Mouse (Mus musculus) frontal cortex, postnatal 36 days (tissue): Measurements from ENCODE around the gene Abcd3.

Source experiments
- DNase-seq, 2 experiments: peaks; one replicate each; pipeline ENCODE4 v3.0.0; 2022; ENCODE audit warnings: low spot score in 2 of 2

Abcd3 gene

DNA sequence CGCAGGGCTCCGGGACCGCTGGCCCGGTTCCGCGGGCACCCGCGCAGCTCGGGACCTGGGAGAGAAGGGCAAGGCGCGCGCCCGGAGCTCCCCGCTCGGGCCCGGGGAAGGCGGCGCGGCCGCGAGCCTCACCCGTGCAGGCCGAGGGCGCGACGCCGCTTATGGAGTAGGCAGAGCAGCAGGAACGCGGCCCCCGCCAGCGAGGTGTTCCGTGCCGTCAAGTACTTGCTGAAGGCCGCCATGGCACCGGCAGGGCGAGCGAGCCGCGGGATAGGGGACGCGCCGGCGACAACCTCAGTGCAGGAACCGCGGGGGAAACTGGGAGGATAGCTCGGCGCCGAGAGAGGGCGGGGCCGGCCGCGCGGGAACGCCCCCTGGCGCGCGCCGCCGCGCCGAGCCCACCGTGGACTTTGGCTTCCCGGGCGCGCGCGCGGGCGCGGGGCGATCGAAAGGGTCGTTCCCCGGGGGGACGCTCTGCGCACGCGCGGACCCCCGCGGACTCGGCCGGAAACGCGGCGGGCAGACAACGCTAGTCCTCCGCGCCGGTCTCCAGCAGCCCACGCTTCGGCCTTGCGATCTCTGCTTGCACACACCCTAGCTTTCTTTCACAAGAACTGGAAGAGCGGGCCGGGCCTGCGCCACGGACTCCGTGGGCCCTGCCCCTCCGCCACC, at the start of gene Abcd3:
Gene Abcd3 (minus strand): TSS at position 426 of the 672 bp plus-strand sequence.
- peak; percentile 84 to 85 for DNase-seq

DNA sequence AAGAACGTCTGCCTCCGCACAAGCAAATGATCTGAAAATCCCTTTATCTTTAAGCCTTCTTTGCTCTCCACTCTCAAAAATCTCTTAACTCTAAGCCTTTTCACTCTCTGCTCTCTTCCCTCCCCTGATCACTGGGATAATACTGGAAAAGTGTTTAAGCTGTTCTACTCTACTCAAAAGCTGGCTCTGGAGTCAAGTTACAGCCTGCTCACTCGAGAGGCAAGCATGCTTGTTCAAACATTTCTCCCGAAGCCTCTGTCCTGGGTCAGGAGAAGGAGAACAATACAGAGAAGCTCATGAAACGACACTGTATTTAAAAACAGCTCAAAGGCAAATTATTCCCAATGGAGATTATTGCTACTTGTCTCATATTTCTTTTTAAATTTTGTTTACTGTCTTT, 44.0 kb upstream of the Abcd3 start:
- DNase-seq: no peak

DNA sequence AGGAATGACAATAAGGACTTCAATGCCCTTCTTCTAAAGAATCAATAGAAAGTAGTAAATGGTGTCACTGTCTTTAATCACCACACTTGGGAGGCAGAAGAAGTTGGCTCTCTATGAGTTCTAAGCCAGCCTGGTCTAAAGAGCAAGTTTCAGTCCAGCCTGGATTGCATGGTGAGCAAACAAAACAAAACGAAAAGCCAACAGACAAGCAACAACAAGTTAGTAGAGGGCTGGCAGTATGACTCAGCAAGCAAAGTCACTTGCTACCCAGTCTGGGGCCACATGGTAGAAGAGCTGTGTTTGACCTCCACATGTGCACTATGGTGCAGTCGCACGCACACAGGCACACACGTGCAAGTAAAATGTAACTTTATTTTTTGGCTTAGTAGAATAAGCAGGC, 41.0 kb upstream of the Abcd3 start:
- no peak for DNase-seq

DNA sequence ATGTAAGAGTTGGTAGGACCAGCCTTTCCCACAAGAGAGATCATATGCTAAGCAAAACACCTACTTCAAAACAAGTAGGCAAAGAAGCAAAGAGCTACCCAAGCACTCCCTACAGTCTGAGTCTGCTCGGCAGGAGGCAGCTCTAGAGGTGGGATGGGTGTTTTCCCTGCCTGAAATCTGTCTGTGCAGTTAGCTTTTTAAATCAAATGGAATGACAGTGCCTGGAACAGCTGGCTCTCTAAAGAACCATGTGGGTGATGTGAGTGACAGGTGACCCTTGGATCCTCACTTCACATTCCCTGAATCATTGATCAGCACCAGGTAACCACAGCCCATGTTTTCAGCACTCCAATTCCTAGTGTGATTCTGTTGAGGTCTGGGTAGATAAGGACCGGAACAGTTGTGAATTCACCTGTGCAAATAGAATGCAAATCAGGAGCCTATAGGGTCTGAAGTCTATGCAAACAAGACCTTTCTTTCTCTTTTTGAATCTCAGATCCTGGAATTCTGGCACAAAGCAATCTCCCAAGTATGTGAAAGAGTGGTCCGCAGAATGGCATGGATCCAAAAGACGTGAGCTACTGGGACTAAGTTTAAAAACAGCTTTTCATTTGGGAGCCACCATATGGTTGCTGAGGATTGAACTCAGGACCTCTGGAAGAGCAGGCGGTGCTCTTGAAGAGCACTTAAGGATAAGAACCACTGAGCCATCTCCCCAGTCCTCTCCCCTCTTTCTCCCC, 38.8 kb upstream of the Abcd3 start:
- peak; percentile 13 to 23 for DNase-seq

DNA sequence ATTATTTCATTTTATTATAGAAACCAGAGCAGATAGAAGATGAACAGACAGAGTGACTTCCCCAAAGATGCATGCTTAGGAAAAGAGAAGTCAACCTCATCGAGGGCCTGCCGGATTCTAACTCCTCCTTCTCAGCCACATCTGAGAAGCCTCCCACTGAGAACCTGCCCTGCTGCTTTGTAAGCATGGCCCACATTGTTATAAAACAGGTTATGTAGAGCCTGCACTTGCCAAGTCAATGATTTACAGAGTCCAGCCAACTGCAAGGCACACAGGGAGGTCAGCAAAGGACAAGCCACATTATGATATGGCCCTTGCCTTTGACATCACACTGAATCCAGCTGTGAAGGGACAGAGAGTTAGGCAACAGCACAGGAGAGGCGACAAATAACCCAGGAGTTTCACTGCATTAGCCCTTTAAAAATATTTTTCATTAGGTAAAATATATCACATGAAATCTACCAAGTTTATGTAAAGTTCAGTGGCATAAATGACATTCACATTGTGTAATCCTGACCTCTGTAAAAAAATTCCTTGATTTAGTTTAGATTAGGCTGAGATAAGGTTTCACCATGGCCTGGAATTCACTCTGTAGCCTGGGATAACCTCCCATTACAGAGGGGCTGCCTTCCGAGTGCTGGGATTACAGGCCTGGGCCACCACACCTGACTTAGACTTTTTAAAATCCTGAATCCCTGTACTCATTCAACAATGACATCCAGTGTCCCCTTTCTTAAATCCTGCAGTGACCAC, 37.1 kb upstream of the Abcd3 start:
- DNase-seq: no peak

DNA sequence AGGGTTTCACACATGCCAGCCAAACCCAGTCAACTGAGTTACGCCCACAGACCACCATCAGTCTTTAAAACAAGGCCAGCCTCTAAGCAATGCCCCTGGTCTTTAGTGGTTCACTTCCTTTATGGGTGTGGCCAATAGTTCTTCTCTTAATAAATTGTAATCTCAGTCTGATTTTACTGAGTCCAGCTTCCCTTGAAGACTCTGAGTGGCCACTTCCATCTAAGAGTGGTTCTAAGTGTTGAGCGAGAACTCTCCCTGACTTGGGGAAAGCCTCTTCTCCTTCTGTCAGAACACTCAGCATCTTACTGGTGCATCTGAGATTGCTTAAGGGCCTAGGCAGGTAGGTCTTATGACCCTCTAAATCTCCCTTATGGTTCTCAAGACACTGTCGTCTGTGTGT, 35.9 kb upstream of the Abcd3 start:
- DNase-seq: no peak

DNA sequence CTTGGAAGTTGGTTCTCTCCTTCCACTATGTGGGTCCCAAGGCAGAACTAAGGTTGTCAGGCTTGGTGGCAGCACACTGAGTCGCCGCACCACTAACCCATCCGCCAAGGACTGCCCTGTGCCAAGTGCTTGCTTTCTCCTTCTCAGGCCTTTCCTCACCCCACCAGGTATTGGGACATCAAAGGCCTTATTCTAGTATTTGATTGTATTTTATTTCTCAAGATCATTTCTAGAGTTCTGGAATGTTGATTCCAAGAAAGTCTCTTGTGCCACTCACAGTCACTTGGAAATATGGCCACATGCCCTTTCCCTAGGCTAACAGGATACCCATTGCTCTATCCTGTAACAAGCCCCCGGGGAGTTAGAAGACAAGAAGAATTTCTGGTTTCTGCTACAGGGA, 35.3 kb upstream of the Abcd3 start:
- no peak for DNase-seq

DNA sequence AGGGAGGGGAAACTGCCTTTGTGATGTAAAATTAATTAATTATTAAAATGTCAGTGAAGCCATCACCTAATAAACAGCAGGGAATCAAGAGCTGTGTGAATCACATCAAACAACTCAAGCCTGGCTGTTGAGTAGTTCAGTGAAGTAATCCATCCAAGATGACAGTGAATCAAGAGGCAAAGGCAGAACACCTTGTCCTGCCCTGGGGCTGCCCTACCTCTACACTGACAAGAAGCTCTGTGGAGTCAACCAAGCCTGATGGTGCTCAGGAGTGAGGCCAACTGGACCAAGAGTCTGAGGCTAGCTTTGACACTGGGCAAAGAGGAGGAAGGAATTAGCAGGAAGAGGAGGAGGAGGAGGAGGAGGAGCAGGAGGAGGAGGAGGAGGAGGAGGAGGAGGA, 32.2 kb upstream of the Abcd3 start:
- no peak for DNase-seq

DNA sequence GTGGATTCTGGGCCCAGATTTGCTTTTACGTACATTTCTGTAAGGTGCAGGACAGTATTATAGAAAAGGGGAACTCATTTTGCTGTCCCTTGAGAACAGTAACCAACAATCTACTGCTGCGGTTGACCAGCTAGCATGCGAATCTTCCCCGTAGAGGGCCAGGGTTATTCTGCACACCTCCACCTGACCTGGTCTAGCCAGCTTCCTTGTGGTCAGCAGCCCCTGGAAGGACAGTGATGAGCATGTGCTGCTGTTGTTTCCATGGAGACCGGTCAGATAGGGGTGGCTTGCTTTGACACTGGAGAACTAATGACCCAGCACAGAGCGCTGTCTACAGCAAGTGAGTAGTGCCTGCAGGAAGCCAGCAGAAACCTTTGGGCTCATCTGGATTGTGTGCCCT, 29.6 kb upstream of the Abcd3 start:
- DNase-seq: no peak

DNA sequence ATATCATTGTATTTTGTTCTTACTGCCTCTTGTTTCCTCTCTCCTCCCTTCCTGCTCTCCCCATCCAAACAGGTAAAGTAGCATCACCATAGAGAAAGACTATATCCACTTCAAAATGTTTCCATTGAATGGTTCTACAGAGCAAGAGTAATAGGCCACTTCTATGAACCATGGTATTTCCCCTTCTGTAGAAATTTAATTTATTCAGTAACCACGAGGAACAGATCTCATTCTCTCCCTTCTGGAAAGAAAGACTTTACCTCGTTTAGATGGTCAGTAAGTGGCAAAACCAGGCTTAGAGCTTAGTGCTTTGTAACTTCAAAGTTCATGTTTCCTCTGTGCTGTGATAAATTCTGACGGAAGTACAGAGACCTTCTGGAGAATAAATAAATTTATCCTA, 28.9 kb upstream of the Abcd3 start:
- DNase-seq: no peak

DNA sequence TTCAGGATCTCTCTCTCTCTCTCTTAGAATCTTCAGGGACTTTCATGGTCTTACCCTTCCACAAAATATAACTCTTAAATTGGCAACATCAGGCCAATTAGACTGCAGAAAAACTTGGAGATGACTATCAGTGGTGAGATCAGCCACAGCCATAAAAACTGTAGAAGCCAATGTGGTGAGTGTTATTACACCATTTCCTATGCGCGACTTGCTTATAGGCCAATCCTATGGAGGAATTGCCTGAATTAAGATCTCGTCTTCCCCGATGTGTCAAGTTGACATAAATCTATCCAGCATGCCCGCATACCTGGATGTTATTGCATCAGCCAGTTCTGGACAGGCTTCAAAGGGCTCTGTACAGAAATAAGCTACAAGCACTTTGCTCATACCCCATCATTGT, 28.2 kb upstream of the Abcd3 start:
- no peak for DNase-seq

DNA sequence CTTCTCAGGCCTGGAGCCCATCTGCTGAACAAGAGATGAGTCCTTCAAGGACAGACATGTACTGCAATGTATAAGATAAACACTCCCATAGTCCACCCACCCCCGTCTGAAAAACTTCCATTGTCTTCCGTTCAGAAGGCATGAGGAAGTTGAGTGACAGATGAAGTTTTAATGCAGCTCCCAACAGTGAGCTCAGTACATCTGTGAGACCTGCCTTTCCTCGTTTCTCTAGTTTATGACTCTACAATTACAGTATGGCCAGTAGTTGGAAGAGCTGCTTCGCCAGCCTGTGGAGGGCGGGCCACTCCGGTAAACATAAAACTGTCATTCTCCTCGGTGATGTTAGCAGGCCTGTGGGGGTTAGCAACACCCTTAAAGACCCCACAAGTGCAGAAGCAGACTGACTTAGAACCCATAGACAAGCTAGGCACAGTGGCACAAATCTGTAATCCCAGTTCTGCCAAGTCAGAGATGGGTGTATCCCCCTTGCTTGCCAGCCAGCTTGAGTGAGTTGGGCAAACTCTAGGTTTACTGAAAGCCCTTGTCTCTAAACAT, 27.3 kb upstream of the Abcd3 start:
- DNase-seq: no peak

DNA sequence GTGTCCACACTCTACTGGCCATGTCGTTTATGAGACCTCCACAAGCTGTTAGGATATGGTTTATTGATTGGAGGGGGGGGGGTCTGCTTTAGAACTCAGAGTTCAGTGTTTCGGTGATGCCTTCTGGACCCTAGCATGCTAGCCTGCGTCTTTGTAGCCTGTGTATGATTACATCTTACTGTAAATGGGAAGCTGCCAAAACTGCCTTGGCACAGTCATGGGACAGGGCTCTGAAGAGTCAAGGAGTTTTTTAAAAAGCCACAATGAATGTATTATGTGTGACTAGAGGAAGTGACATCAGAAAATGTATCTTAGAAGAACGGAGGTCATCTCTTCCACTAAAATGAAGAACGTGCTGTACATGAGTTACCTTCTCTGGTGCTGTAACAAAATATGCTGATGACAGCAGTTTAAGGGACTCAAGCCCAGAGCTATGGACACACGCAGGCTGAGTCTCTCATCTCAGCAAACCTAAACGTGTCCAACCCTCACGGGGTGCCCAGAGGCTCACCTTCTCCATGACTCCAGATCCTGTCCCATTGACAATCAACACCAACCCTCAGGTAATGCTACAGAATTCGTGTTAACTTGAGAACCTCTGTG, 26.4 kb upstream of the Abcd3 start:
- DNase-seq: no peak

DNA sequence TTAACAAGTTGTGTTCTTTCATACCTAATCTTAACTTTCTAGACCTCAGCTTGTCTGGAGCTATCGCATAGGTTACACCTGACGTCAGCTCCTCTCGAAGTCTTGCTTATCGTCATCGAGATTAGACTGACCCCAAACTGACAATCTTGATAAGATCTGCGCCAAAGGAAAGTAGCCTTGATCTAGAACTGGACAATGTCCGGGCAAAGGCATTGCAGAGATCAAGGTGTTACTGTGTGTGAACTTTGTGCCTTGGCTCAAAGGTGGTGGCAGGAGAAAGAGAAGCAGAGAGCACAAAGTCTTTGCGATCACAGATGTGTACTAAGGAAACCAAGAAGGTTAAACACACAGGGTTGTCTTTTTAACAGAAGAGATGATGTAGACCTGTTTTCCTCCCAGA, 25.2 kb upstream of the Abcd3 start:
- no peak for DNase-seq

DNA sequence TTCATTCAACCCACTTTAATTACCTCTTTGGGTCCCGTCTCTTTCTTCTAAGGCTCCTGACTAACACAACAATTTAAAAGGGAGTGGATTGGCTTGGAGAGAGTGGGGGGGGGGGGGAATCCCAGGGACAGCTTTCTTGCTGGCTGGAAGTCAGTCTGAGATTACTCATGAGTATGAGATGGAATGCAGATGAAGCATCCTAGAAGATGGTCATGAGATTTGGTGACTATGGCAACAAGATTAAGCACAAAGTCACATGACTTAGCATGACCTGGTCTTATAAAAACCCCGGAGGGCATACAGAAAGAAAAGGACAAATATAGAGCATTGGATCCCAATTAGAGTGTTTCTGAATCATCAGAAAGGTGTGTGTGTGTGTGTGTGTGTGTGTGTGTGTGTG, 19.6 kb upstream of the Abcd3 start:
- no peak for DNase-seq

DNA sequence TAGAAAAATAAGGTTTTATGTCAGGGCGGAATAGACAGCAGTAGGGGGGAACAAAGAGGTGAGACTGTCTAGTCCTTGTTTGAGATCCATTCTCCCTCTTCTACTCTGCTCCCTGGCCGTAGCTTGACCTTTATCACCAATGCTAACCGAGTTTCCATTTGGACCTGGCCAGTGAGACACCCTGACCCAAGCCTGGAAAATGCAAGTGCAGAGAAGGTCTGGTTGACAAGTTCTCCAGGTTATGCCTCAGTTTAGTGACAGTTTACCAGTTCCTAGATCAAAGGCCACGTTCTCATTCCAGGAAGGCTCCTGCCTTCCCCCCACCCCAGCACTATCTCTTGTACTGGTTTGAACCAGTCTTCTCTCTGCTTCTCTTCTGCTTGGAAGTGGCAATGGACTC, 19.1 kb upstream of the Abcd3 start:
- DNase-seq: no peak

DNA sequence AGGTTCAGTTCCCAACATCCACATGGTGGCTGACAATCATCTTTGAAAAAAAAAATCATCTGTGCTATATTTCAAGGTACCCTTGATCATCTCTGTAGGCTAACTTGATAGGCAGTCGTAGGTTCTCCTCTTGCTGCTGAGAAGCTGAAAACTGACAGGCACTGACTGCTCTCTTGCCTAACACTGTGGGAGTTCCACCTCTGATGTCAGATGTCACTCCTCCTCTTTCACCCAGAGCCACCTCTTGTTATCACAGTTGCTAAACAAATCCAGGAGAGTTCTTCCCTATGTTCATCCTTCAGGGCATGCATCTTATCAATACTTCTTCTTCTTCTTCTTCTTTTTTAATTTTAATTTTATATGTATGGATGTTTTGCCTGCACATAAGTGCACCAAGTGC, 10.0 kb upstream of the Abcd3 start:
- no peak for DNase-seq

DNA sequence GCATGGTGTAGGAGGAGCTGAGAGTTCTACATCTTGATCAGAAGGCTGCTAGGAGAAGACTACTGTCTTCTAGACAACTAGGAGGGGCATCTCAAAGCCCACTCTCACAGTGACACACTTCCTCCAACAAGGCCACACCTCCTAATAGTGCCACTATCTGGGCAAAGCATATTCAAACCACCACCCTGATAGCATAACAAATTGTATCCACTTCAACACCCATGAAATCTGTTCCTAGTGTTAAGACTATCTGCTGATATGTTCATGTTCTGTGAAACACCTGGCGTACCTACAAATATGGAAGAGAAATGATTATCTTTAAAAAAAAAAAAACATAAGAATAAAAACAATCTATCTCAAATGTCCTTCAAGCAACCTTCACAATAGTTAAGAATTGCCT, 9.2 kb upstream of the Abcd3 start:
- no peak for DNase-seq

DNA sequence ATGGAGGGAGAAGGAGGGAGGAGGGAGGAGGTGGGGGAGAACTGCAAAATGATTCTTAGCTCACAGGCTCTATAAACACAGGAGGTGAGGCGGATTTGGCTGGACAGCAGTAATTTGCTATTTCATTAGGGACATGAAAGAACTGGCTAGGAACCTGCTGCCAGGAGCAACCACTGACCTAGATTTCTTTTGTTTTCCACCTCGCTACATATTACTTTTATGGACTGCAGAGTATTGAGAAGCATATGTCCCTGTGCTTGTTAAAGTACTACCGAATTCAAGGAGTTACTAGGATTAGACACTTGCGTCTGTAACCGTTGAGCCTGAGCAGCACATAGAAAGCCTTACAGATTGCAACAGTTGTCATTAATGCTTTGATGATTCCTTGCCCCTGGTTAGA, 7.5 kb upstream of the Abcd3 start:
- DNase-seq: no peak

DNA sequence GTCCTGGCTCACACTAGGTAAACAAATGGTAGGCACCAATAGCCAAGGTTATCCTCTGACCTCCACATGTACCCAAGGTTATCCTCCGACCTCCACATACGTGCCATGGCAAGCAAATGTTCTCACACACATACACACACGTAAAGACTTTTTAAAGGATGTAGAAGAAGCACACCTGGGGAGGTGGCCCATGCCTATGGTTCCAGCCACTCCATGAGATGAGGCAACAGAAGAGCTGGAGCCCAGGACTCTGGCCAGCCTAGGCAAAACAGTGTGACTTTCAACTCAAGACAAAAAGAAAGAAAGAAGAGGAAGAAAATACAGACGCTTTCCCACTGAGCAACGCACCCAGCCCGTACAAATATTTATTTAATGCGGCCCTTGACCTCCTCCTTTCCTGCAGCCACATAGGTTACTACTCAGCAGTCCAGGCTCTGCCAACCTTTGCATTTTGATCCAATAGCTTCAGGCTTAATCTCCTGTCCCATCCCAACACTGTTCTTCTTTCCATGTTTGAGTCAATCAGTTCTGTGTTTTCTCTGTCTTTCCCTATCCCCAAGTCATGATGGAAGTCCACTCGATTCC, 6.5 kb upstream of the Abcd3 start:
- no peak for DNase-seq

DNA sequence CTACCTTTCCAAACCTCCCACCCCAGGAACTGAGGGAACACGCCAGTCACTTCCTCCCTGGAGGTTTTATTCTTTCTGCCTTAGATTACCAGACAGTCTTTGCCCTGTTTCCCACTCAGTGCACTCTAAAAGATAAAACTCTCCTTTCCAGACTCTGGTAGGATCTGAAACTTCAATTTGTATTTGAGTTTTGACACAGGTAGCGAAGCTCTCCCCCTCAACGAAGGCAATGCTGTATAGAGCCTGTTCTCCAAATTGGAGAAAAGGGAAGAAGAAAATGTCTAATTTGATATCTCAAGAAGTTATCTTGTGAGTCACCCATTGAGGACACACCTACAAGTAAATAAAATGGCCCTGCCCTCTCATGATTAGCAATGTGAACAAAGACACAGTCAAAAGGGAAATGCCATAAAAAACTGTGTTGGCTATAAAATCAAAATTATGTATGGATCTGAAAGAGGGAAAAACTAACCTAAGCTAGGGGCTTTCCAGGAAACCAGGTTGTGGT, 4.6 kb upstream of the Abcd3 start:
- DNase-seq: no peak
